Mouse (Mus musculus): Measurements from ENCODE around the gene Psmd5. TPM values are rescaled to one million over a fixed set of nuclear protein-coding genes. Genes with fewer than 3 reads are reported as not detected.

Psmd5 gene
- 99.5 TPM in 2 replicates for polyA plus RNA-seq (2016; fragmentation: Nextera tagmentation; extraction: Ambion mirVana)

DNA sequence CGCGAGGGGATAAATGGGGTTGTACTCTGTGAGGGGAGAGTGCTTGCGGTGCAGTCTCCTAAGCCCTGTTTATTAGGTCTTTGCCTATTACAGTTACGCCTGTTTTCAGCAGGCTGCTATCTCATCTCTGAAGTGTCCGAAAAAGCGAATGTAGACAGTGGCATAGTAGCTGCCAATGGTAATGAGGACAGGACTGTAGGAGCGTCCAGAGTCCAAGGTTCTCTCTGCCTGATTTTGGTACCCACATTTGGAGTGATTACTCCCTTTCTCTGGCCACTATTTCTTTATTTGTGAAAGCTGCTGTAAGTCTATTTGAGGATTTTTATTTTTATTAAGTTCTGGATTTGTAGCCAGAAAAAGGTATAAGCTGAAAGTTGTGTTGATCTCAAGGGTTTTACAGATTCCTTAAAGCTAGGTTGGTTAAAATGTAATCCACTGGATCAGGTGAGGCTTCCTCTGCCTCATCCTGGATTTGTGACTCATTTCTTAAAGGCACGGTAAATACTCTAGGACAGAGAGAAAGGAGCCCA is at the start of gene Psmd5:
Psmd5 (minus strand) TSS at position 153 of the 530 bp plus-strand sequence.
- no peaks in the 10 kb centered on the region for H3K36me3 ChIP-seq
- no peak for ATAC-seq (ENCODE audit: insufficient number of reproducible peaks, insufficient read depth, low FRiP score, low TSS enrichment)
- peaks cover 36% of the 10 kb centered on the region for H3K27me3 ChIP-seq
- peak within 1 kb of the TSS; percentile 9; the same call in 1 of the 2 replicates for H3K4me3 ChIP-seq
- WGBS, result 11% methylated on average over 8 of the region's 8 CpGs
- H3K4me2 ChIP-seq (replicated peaks), result peak within 1 kb of the TSS; percentile 36
- H3K27ac ChIP-seq, result no peak within 1 kb of the TSS
- H3K4me1 ChIP-seq, result peaks cover 6% of the 10 kb centered on the region
- H3K9ac ChIP-seq, result no peak within 1 kb of the TSS
- H3K9me3 ChIP-seq, result no peaks in the 10 kb centered on the region

GRCm38 (mm10) chr2:34922729-34923128 is 48.0 kb upstream of the Psmd5 start:
- Histone ChIP-seq H3K27me3 (no peaks in the 10 kb centered on the region), H3K9me3 (no peaks in the 10 kb centered on the region), H3K4me1 (no peaks in the 10 kb centered on the region; the same call in 1 of the 2 replicates), H3K9ac (no peak overlapping the region), H3K4me2 (replicated peaks) (no peak overlapping the region), H3K27ac (no peak overlapping the region), H3K4me3 (no peak overlapping the region), H3K36me3 (no peaks in the 10 kb centered on the region)
- no peak for ATAC-seq (ENCODE audit: insufficient number of reproducible peaks, insufficient read depth, low FRiP score, low TSS enrichment)
- WGBS, result 18% methylated on average over 2 of the region's 2 CpGs

DNA sequence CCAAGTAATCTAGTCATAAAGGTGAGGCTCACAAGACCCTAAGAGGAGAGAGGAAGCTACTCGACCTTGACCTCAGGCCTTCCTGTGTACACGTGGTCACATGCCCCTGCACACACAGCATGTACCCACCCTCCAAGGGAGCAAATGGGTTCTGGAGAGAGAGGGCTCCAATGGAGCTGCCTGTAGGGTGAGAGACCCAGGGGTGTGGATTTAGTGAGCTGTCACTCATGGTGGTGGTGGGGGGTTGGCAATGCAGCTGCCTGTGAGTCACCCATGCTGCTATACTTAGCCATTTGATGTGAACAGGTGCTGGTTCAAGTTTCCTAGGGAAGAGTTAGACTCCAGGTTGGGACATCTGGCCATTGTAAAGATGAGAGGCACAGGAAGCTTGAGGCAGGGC is 45.4 kb upstream of the Psmd5 start:
- WGBS, result 51% methylated on average over 2 of the region's 2 CpGs

GRCm38 (mm10) chr2:34915103-34915502 is 40.3 kb upstream of the Psmd5 start:
- Histone ChIP-seq H3K36me3 (no peaks in the 10 kb centered on the region), H3K4me1 (peaks cover 7% of the 10 kb centered on the region; the same call in 1 of the 2 replicates), H3K4me2 (replicated peaks) (no peak overlapping the region), H3K27ac (no peak overlapping the region), H3K27me3 (peaks cover 54% of the 10 kb centered on the region), H3K9ac (no peak overlapping the region), H3K4me3 (no peak overlapping the region), H3K9me3 (no peaks in the 10 kb centered on the region)
- ATAC-seq (ENCODE audit: insufficient number of reproducible peaks, insufficient read depth, low FRiP score, low TSS enrichment), result no peak
- WGBS, result 43% methylated on average over 2 of the region's 2 CpGs

More for the DNA sequence above, 45.4 kb upstream of the Psmd5 start:
- Histone ChIP-seq H3K9me3 (no peaks in the 10 kb centered on the region), H3K4me1 (no peaks in the 10 kb centered on the region; the same call in 1 of the 2 replicates), H3K9ac (no peak overlapping the region), H3K4me2 (replicated peaks) (no peak overlapping the region), H3K27me3 (peaks cover 6% of the 10 kb centered on the region), H3K4me3 (no peak overlapping the region), H3K36me3 (no peaks in the 10 kb centered on the region), H3K27ac (no peak overlapping the region)
- no peak for ATAC-seq (ENCODE audit: insufficient number of reproducible peaks, insufficient read depth, low FRiP score, low TSS enrichment)

GRCm38 (mm10) chr2:34914823-34915082 is 40.0 kb upstream of the Psmd5 start:
- WGBS, result 11% methylated on average over 2 of the region's 2 CpGs
- H3K27me3 ChIP-seq, result peaks cover 57% of the 10 kb centered on the region

DNA sequence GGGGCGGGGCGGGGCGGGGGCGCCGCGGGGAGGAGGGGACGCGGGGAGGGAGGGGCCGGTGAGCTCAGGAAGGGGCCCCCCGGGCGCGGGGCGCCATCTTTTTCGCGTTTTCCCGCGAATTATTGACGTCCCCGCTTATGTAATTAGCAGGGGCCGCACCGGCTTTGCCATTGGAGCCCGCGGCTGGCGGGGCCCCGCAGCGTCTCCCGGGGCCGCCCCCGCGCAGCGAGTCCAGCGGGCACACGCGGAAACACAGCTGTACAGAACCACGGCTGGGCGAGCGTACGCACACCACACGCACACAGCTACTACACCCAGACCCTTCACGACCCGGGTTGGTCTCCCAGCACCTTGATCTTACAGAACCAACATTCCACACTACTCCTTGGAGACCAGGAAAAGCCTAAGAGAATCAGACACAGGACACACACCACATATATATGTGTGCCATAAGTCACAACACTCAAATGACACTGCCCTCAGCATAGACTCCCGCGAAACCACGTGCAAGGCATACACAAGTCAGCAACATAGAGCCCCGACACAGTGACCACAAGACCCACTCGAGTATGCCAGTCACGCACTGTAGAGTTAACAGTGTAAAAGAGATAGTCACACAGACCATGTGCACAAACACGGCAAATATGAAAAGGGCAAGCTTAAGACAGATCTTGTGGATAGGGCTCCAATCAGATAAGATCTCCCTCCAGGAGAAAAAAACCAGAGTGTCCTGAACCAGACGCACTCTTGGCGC is 39.5 kb upstream of the Psmd5 start:
- Histone ChIP-seq H3K4me2 (replicated peaks) (peak overlapping the region; percentile 95), H3K9me3 (no peaks in the 10 kb centered on the region), H3K27ac (no peak overlapping the region), H3K9ac (peak overlapping the region; percentile 64), H3K4me3 (peak overlapping the region; percentile 59), H3K36me3 (no peaks in the 10 kb centered on the region), H3K4me1 (peaks cover 7% of the 10 kb centered on the region; the same call in 1 of the 2 replicates), H3K27me3 (peaks cover 59% of the 10 kb centered on the region)
- 2% methylated on average over 40 of the region's 50 CpGs for WGBS
- peak; percentile 44; the same call in 1 of the 2 replicates for ATAC-seq (ENCODE audit: insufficient number of reproducible peaks, insufficient read depth, low FRiP score, low TSS enrichment)

More at GRCm38 (mm10) chr2:34914823-34915082, 40.0 kb upstream of the Psmd5 start:
- no peak overlapping the region for H3K27ac ChIP-seq
- H3K4me2 ChIP-seq (replicated peaks), result no peak overlapping the region
- H3K4me3 ChIP-seq, result peak overlapping the region; percentile 59
- peaks cover 7% of the 10 kb centered on the region; the same call in 1 of the 2 replicates for H3K4me1 ChIP-seq
- no peaks in the 10 kb centered on the region for H3K9me3 ChIP-seq
- no peak overlapping the region for H3K9ac ChIP-seq
- H3K36me3 ChIP-seq, result no peaks in the 10 kb centered on the region
- no peak for ATAC-seq (ENCODE audit: insufficient number of reproducible peaks, insufficient read depth, low FRiP score, low TSS enrichment)

- peak; percentile 61; the same call in 1 of the 2 replicates for ATAC-seq (ENCODE audit: insufficient number of reproducible peaks, insufficient read depth, low FRiP score, low TSS enrichment)
- no peak within 1 kb of the TSS for H3K27ac ChIP-seq
- peak within 1 kb of the TSS; percentile 59 for H3K4me3 ChIP-seq
- H3K27me3 ChIP-seq, result peaks cover 59% of the 10 kb centered on the region
- no peaks in the 10 kb centered on the region for H3K36me3 ChIP-seq
- WGBS, result under 1% methylated on average over 61 of the region's 64 CpGs
- H3K4me2 ChIP-seq (replicated peaks), result peak within 1 kb of the TSS; percentile 95
- H3K4me1 ChIP-seq, result peaks cover 7% of the 10 kb centered on the region; the same call in 1 of the 2 replicates
- H3K9me3 ChIP-seq, result no peaks in the 10 kb centered on the region
- H3K9ac ChIP-seq, result peak within 1 kb of the TSS; percentile 64
These were observed 38.7 kb upstream of the Psmd5 start, which contains the start of gene Phf19 for GRCm38 (mm10) chr2:34913218-34914068. Phf19 (minus strand) TSS chr2:34914026.

GRCm38 (mm10) chr2:34912613-34913012 is 37.8 kb upstream of the Psmd5 start:
- WGBS, result 37% methylated on average over 7 of the region's 7 CpGs
- H3K27ac ChIP-seq, result no peak overlapping the region
- no peaks in the 10 kb centered on the region for H3K9me3 ChIP-seq
- peak overlapping the region; percentile 95 for H3K4me2 ChIP-seq (replicated peaks)
- H3K36me3 ChIP-seq, result no peaks in the 10 kb centered on the region
- H3K4me1 ChIP-seq, result peaks cover 7% of the 10 kb centered on the region; the same call in 1 of the 2 replicates
- peak overlapping the region; percentile 59 for H3K4me3 ChIP-seq
- peaks cover 60% of the 10 kb centered on the region for H3K27me3 ChIP-seq
- ATAC-seq (ENCODE audit: insufficient number of reproducible peaks, insufficient read depth, low FRiP score, low TSS enrichment), result no peak
- no peak overlapping the region; the same call in 1 of the 2 replicates for H3K9ac ChIP-seq

DNA sequence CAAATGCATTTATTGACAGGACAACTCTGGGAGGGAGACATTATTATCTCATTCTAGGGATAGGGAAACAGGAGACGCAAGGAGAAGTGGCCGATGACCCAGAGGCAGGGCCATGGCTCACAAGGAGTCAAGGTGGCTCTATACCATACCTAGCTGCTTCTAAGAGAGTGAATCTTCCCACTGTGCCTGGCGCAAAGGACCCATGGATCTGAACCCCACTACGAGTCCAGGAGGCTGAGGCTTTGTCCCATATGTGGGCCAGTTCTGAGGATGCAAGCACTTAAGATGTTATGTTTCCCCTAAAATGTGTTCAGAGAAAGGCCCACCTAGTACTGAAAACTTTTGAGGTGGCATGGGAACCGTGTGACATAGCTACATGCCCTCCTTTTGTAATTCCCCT is 37.1 kb upstream of the Psmd5 start:
- H3K9ac ChIP-seq, result no peak overlapping the region
- 79% methylated on average over 5 of the region's 5 CpGs for WGBS
- no peak overlapping the region for H3K27ac ChIP-seq
- H3K4me1 ChIP-seq, result peaks cover 7% of the 10 kb centered on the region; the same call in 1 of the 2 replicates
- H3K4me2 ChIP-seq (replicated peaks), result no peak overlapping the region
- ATAC-seq (ENCODE audit: insufficient number of reproducible peaks, insufficient read depth, low FRiP score, low TSS enrichment), result no peak
- H3K9me3 ChIP-seq, result no peaks in the 10 kb centered on the region
- peaks cover 64% of the 10 kb centered on the region for H3K27me3 ChIP-seq
- no peaks in the 10 kb centered on the region for H3K36me3 ChIP-seq
- no peak overlapping the region for H3K4me3 ChIP-seq

- Histone ChIP-seq H3K9me3 (no peaks in the 10 kb centered on the region), H3K4me2 (replicated peaks) (no peak overlapping the region), H3K27me3 (peaks cover 55% of the 10 kb centered on the region), H3K27ac (no peak overlapping the region), H3K4me1 (peaks cover 7% of the 10 kb centered on the region; the same call in 1 of the 2 replicates), H3K9ac (no peak overlapping the region), H3K4me3 (no peak overlapping the region), H3K36me3 (no peaks in the 10 kb centered on the region)
- 86% methylated on average over 4 of the region's 4 CpGs for WGBS
- no peak for ATAC-seq (ENCODE audit: insufficient number of reproducible peaks, insufficient read depth, low FRiP score, low TSS enrichment)
These were observed 35.0 kb upstream of the Psmd5 start for GRCm38 (mm10) chr2:34909719-34910118.

- Histone ChIP-seq H3K27ac (no peak overlapping the region), H3K4me1 (0 out of 2 replicates have a peak, but pooled peaks cover 4% of the 10 kb centered on the region), H3K4me3 (no peak overlapping the region), H3K9me3 (no peaks in the 10 kb centered on the region), H3K36me3 (no peaks in the 10 kb centered on the region), H3K4me2 (replicated peaks) (no peak overlapping the region), H3K27me3 (peaks cover 28% of the 10 kb centered on the region), H3K9ac (no peak overlapping the region)
- ATAC-seq (ENCODE audit: insufficient number of reproducible peaks, insufficient read depth, low FRiP score, low TSS enrichment), result no peak
- WGBS, result 56% methylated on average over 12 of the region's 12 CpGs
These were observed 32.3 kb upstream of the Psmd5 start for GRCm38 (mm10) chr2:34906861-34907604.

Data from embryonic facial prominence, embryonic 12.5 days (tissue).